Mouse (Mus musculus): ENCODE measurements around the gene Smyd3.

The Smyd3 gene

DNA sequence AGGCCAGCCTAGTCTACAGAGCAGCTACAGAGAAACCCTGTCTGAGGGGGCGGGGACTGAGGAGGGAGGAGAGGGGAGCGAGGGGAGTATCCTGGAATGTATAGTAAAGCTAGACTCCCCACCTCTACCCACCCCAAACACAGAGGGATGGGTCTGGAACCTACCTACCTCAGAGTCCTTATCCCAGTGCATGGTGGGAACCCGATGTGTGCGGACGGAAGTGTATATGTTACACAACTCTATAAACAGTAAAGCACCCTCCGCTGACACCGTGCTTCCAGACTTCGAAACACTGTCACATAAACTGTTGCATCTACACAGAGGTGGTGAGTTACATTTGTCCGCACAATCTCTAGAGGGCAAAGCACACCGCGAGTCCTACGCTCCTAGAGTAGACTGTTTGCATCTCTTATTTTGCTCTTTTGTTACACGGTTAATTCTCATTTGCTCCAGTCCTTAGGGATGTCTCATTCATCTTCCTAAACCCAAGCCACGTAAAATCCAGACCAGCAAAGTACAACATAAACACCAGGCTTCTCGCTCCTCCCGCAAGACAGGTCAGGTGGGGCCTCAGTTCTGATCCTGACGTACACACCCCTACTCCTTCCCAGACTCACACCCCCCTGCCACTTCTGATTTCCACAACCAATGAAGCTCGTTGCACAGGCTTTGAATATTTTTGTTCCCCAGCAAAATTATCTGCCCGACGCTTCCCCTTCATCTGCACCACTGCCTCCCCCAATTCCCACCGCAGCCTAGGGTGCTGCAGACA lies 714 bp downstream of the Smyd3 start:
- DNase-seq (ENCODE audit: low read depth, low spot score), result peak; percentile 71

DNA sequence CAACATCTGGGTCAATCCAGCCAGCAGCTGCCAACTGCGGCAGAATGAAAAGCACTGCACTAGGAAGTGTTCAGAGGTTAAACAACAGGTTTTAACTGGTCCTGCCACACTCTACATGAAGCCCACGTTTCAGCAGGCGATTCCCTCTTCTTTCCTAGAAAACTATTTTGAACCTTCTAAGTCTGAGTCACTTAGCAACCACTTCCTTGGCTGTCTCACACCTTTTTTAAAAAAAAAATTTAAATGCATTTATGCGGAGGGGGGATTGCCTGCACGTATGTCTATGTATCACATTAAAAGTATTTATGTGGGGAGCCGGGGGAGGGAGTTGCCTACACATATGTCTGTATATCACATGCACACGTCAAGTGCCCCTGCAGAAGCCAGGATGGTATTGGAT lies 5.9 kb downstream of the Smyd3 start:
- peak; percentile 38 for DNase-seq (ENCODE audit: low read depth, low spot score)

DNA sequence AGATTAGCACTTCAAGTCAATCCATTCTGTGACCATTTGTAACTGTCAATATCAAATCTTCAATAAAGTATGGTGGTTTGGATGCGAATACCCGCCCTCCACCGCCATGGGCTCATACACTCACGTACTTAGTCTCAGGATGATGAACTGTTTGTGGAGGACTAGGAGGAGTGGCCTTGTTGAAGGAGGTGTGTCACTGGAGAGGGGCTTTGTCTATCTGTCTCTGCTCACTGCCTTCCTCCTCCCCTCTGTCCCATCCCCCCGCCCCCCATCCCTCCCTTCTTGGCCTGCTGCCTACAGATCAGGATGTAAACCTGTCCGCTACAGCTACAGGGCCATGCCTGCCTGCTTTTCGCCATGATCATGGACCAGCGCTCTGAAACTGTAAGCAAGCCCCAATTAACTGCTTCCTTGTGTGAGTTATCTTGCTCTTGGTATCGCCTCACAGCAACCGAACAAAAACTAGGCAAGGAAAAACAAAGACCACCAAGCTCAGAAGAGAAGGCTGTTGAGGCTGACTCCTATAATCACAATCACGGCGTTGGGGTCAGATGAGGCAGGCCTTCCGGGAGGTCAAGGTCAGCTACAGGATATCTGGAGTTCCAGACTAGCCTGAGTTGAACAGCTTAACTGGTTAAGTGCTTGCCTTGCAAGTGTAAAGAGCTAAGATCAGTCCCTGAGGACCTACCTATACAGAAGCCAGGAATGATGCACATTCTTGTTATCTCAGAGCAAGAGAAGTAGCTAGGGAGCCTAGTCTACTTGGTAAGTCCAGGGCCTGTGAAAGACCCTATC lies 7.1 kb downstream of the Smyd3 start:
- peak; percentile 84 for DNase-seq (ENCODE audit: low read depth, low spot score)

DNA sequence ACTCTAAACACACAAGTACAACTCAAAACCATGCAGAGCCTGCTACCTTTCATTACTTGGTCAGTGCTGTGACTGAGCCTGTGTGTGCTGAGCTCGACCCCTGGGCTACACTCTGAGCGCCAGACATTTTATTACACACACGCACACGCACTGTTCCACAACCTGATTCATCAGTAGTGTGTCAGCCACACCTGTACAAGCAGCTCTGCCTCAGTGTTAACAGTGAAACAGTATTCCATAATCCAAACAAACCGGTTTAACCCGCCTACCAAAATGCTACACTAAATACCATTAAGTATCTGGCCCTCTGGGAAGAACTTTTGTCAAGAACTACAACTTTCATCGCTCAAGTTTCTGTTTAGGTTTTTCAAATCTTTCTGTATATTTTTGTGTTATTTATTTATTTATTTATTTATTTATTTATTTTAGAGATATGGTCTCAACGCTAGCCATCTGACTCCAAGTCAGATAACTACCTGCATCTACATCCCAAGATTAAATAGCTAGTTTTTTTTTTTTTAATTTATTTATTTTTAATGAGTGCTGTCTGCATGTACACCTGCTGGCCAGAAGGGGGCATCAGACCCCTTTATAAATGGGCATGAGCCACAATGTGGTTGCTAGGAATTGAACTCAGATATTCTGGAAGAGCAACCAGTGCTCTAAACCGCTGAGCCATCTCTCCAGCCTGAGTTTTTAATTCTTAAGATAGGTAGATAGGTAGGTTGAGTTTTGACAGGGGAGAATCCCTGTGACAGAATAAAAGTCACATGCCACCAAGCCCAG lies 11.1 kb downstream of the Smyd3 start:
- peak; percentile 72 for DNase-seq (ENCODE audit: low read depth, low spot score)

DNA sequence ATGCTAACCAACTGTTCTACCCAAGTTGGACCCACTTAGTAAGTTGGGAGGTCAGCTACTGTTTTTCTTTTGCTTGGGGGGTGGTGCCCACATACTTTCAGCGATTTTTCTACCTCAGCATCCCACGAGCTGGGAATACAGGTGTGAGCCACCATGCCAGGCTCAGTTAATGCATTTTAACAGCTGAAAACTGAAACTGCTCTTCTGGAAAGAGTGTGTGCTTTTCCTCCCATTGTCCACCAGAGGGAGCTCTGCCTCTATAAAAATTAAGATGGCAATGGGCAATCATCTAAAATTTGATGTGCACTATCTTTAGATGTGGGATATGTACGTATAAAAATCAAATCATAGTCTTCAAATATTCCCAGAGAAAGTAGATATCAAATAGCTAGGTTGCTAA lies 15.3 kb downstream of the Smyd3 start:
- no peak for DNase-seq (ENCODE audit: low read depth, low spot score)

DNA sequence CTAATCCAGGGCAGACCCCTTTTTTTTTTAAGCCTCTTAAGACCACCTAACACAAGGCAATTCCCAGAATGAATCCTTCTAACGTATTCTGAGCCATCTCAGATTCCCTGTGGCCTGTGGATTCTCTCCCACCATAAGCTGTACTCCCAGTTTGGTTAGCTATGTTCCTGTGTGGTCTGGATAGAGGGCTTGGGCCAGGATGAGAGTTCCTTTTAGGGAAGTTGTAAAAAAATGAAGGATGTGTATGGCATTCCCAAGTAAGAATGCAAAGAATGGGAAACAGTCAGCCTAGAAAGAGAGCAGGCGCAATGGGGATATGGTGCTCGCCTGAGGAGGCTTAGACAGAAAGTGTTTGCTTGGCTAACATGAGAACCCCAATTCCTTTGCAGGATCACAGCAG lies 18.6 kb downstream of the Smyd3 start:
- no peak for DNase-seq (ENCODE audit: low read depth, low spot score)

DNA sequence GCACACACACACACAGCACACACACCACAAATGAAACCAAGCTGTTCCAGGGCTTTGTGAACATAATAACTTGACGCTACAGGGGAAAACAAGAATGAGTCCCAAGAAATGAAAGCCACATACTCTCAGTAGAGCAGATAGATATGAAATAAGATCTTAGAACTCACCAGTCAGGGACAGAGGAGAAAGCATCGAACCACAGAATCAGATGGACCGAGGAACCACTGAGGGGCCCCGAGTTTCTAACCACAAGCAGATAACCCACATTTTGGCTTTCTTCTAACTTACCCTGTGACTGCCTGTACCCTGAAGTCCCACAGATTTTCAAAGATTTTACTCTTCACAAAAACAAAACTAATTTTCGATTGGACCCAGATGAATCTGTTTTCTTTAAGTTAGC lies 24.9 kb downstream of the Smyd3 start:
- DNase-seq (ENCODE audit: low read depth, low spot score), result no peak

DNA sequence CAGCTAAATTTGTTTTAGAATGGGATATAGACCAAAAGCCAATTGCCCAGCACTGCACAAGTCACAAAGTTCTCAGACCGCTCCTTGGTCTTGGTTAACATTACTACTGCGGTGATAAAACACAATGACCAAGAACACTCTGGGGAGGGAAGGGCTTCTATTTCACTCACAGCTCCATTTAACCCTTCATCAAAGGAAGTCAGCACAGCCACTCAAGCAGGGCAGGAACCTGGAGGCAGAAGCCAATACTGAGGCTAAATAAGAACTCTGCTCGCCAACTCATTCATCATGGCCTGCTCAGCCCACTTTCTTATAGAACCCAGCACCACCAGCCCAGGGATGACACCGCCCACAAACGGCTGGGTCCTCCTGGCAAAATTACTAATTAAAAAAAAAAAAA lies 29.3 kb downstream of the Smyd3 start:
- no peak for DNase-seq (ENCODE audit: low read depth, low spot score)

DNA sequence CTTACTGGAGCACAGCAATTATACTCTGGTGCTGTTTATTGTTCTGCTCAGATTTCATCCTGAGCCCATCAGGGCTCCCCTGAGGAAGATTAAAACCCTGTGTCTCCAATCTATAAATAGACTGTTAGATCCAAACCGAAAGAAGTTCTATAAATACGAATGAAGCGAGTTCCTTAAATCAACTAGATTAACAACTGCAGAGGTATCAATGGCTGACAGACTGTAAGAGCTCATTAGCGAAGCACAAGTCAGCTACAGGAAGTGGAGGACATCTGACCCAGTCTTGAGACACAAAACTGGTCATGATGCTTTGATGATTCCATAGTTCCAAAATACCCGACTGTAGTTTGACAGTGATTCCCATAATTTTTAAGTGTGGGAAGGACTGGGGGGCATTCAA lies 29.9 kb downstream of the Smyd3 start:
- no peak for DNase-seq (ENCODE audit: low read depth, low spot score)

DNA sequence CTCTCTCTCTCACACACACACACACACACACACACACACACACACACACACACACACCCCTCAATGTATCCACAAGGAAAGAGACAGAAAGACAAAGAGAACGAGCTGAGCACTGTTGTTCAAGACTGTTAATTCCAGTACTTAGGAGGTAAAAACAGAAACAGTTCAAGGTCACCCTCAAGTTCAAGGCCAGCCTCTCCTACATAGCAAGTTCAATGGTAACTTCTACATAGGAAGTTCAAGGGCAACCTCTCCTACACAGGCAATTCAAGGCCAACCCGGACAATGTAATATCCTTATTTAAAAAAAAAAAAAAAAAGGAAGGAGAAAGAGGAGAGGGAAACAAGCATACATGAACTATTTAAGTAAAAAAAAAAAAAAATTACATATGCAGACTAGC lies 30.6 kb downstream of the Smyd3 start:
- peak; percentile 79 for DNase-seq (ENCODE audit: low read depth, low spot score)

DNA sequence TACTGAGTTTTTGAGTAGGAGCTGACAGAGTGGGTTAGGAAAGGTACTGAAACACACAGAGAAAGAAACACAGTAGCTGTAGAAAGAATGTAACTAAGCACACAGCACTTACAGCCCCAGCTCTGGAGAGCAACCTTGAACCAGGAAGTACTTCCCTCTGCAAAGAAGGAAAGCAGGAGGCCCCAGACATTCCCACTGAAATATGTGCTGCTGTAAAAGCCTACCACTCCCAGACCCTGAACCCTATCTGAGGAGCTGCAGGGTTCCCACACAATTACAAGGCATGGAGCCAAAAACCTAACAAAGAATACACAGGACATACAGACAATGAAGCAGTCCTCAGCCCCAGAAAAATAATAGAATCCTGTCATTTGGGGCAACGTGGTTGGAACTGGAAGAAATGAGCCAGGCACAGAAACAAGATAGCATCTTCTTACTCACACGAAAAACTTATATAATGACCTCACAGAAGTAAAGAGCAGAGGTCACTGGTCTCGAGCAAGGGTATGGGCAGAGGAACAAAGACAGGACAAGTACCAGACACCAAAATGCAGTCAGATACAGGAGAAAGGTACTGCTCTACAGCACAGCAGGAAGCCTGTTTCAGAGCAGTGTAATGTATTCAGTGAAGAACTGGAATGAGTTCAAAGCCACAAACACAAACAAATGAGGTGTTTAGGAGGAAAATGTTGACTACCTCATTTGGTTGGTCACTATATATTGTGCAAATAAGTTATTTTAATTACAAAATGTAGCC lies 31.9 kb downstream of the Smyd3 start:
- DNase-seq (ENCODE audit: low read depth, low spot score), result peak; percentile 61

DNA sequence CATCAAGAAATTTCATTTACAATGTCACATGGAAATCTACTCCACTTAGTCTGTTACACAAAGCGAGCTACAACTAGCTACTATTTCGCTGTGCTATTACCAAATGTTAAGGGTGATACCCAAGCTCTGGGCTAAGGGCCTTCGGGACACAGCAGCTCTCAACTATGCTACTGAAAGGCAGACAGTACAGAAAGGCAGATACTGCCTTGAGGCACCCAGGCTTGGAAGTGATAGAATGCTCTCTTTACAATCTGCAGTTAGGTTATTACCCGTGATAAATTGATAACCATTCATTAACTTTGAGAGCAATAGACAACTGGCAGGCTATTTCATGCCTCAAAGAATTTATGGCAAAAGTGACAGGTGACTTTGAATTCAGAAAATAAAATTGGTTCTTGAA lies 37.0 kb downstream of the Smyd3 start:
- DNase-seq (ENCODE audit: low read depth, low spot score), result no peak

DNA sequence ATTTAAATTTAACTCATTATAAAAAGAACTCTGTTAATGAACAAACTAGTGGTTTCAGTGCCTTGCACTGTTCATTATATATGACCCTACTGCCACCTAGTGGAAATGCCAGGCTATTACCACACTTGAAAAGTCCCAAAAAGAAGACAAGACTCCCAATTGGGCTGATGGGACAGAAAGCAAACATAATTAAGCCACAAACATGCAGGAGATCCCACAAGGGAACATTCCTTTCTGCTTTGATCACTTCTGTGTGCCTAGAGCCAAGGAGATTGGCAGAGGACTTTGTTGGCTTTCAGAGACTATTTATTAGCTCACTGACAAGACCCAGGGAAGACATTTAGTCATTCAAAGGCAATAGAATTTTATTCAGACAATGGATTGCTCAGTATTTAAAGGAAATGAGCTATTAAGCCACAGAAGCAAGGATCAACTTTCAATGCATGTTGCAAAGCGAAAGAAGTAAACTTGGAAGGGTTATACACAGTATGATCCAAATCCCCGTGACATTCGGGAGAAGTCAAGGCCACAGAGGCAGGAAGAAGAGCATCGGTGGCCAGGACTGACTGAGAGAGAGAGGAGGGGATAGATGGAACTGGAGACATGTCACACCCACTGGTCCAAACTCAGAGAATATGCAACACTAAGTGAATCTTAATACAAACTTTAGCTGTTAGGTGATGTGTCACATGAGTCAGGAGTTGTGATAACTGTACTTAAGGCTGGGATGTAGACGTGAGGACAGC lies 40.5 kb downstream of the Smyd3 start:
- DNase-seq (ENCODE audit: low read depth, low spot score), result peak; percentile 68

DNA sequence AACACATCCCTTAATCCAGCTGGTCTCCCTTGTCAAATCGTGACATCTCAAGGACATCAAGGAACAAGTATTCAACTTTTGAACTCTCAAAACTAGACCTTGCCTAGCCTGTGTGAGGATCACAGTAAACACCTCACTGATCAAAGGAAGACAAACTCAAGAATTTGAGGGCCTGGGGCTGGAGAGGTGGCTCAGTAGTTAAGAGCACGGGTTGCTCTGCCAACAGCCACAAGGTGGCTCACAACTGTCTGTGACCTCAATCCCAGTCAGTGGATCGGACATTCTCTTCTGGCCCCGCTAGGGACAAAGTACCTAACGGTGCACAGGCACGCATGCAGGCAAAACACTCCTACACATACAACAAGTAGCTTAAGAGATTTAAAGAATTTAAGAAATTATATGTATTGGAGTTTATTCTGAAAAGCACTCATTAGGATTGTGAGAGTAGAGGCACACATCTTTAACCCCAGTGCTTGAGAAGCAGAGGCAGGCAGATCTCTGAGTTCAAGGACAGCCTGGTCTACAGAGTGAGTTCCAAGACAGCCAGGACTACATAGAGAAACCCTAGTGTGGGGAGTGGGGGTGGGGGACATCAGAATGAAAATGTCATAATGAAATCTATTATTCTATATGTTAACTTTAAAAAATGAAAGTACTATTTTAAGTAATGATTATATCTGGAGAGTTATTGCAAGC lies 41.2 kb downstream of the Smyd3 start:
- peak; percentile 83 for DNase-seq (ENCODE audit: low read depth, low spot score)

DNA sequence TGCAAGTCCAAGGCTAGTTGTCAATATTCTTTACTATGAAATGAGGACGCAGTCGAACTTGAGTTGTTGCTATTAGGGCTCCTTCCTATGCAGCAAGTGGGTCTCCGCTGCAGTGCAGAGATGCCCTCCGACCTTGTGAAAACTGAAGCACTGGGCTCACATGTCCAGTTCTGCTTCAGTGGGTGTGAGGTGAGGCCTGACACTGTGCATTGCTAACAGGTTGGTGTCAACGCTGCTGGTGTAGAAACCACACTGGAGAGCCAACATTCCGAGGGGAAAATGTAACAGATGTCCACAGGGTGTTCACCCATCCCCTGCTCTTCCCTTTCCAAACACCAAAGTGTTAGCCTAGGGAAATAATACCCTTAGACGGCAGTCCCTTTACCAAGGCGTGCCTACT lies 43.1 kb downstream of the Smyd3 start:
- DNase-seq (ENCODE audit: low read depth, low spot score), result no peak

DNA sequence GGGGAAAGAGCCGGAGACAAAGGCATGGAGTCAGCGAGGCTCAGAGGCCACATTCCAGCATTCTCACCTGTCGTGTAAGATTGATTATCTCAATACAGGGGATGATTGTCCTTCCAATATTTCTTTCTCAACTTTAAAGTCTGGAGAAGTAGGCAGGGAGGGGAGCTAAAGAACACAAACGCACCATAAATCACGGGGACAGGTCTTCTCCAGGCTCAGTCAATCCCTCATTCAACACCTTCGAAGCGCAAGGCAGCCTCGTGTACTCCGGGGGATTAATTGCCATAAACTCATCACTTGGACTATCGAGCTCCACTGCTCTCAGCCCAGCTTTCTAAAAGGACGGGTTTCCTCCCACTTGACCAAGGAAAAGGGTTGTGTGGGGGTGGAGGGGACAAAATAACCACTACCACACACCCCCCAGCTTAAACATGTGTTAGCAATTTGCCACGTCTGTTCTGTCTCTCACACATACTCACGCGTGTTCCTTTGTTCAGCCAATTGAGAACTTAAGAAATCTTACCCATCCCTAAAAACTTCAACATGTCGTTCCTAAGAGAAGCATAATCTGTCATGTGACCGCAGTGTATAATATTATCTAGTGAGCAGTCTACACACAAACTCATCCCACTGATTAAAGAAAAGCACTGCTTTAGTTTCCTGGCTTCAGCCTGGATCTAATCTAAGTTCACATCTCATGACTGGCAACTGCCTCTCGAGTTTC lies 43.8 kb downstream of the Smyd3 start:
- DNase-seq (ENCODE audit: low read depth, low spot score), result no peak

DNA sequence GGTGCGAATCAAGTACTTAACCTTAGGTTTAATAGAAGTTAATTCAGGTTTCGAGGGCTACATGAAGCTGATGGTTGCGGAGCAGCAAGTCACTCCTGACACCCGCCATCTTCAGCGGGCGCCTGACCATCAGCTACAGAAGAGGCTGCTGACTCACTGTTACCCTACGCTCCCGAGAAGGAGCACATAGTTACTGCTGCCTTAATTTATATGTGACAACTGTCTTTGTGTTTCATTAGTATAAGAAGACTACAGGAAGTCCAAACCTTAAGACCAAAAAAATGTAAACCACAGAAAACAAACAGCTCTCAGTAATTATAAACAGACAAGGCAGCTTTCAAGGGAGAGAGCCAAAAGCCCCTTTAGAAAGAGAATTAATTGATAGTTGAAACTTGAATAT lies 49.9 kb downstream of the Smyd3 start:
- DNase-seq (ENCODE audit: low read depth, low spot score), result no peak

DNA sequence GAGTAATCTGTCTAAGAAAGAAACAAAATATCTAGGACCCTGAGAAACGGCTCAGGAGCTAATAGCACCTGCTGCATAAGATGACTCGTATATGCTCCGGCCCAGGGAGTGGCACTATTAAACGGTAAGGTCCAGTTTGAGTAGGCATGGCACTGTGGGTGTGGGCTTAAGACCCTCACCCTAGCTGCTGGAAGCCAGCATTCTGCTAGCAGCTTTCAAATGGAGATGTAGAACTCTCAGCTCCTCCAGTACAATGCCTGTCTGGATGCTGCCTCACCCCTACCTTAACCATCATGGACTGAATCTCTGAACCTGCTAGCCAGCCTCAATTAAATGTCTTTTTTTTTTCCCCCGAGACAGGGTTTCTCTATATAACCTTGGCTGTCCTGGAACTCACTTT lies 55.5 kb downstream of the Smyd3 start:
- peak; percentile 75 for DNase-seq (ENCODE audit: low read depth, low spot score)

DNA sequence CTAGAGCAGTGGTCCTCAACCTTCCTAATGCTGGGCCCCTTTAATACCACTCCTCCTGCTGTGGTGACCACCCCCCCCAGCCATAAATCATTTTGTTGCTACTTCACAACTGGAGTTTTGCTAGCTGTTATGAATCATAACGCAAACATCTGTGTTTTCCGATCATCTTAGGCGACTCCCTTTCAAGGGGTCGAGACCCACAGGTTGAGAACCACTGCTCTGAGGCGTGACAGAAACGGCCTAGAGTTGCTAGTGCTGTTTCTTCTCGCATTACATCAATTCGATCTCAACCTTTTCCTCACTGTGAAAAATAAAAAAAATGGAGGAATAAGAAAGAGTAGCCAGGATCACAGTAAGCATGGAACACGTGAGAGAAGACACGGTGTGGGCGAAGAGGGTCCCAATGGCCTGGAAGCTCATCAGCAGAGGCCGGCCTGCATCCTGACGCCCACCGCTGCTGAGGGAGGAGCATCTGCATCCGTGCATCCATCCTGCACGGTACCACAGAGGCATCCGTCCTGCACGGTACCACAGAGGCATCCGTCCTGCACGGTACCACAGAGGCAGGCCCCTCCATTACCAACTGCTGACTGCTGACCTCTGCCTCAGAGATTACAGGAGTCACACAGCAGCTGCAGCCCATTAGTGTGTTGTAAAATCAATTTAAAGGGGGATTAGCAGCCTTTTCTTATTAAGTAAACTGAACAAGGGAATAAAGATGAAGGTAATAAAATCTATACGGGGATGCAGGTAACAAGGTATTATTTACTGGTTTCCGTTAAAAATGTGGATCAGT lies 56.6 kb downstream of the Smyd3 start:
- DNase-seq (ENCODE audit: low read depth, low spot score), result no peak
